Mouse (Mus musculus): ENCODE data around the gene Slc4a5. TPM values are rescaled to one million over a fixed set of nuclear protein-coding genes. Genes with fewer than 3 reads are reported as not detected.
A peak's percentile ranks its signal among the peaks of the same experiment; 100 is the strongest.

The Slc4a5 gene
- polyA plus RNA-seq, 1 experiment from 2014 or later, result 0.79 TPM

GRCm38 (mm10) chr6:83197345-83198004 is 22.2 kb upstream of the Slc4a5 start:
- Histone ChIP-seq H3K9me3 (replicated peaks) (no peaks in the 10 kb centered on the region), H3K4me3 (no peak overlapping the region), H3K27me3 (ENCODE audit: low read depth, poor library complexity, severe bottlenecking) (no peaks in the 10 kb centered on the region), H3K27ac (replicated peaks) (no peak overlapping the region), H3K36me3 (peaks cover 87% of the 10 kb centered on the region), H3K4me1 (peaks cover 10% of the 10 kb centered on the region)
- no peak for DNase-seq (ENCODE audit: low spot score)
- 47% methylated on average over 15 of the region's 15 CpGs for WGBS

DNA sequence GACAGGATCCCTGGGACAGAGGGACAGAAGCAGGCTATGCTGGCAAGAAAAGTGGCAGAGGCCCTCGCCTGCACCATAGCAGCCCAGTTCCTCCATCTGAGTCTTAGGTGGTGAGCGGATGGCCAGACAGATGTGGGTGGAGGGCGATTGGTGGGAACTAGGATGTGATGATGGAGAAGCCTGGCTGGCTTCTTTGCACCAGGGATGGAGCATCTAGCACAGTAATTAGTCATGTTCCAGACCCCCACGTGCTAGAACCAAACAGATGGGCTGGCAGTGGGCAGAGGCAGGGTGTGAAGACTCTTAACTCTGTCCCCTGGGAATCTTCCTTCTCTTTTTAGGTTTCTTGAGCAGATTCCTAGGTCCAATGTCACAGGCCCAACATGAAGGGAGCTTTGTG is 16.3 kb upstream of the Slc4a5 start:
- H3K4me3 ChIP-seq, result no peak overlapping the region
- DNase-seq (ENCODE audit: low spot score), result no peak
- no peak overlapping the region for H3K27ac ChIP-seq (replicated peaks)
- no peaks in the 10 kb centered on the region for H3K4me1 ChIP-seq
- H3K27me3 ChIP-seq (ENCODE audit: low read depth, poor library complexity, severe bottlenecking), result no peaks in the 10 kb centered on the region
- peaks cover 28% of the 10 kb centered on the region for H3K36me3 ChIP-seq
- no peaks in the 10 kb centered on the region for H3K9me3 ChIP-seq (replicated peaks)
- WGBS, result 87% methylated on average over 4 of the region's 4 CpGs

GRCm38 (mm10) chr6:83205851-83206250 is 13.8 kb upstream of the Slc4a5 start:
- WGBS, result 91% methylated on average over 3 of the region's 3 CpGs
- H3K27me3 ChIP-seq (ENCODE audit: low read depth, poor library complexity, severe bottlenecking), result no peaks in the 10 kb centered on the region
- no peaks in the 10 kb centered on the region for H3K9me3 ChIP-seq (replicated peaks)
- H3K36me3 ChIP-seq, result peaks cover 4% of the 10 kb centered on the region
- no peak overlapping the region for H3K27ac ChIP-seq (replicated peaks)
- no peak for DNase-seq (ENCODE audit: low spot score)
- no peaks in the 10 kb centered on the region for H3K4me1 ChIP-seq
- H3K4me3 ChIP-seq, result no peak overlapping the region

DNA sequence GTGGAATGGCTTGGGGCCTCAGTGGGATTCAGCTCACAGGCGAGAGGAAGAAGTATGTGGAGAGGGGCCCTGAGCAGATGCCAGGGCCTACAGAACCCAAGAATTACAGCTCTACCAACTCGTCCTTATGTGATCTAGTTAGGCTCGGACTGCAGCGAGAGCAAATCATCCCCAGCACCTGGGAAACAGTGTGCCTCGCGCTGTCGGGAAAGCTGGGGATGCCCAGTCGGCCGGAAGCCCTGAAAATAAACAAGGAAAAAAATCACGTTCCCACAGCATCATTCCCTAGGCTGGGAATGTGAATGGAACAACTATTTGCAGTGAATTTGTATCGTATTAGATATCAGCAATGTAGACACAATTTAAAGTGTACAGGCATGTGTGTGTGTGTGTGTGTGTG is 13.3 kb upstream of the Slc4a5 start:
- peaks cover 2% of the 10 kb centered on the region; the same call in 1 of the 2 replicates for H3K4me1 ChIP-seq
- no peak overlapping the region for H3K27ac ChIP-seq (replicated peaks)
- no peaks in the 10 kb centered on the region for H3K27me3 ChIP-seq (ENCODE audit: low read depth, poor library complexity, severe bottlenecking)
- no peak overlapping the region for H3K4me3 ChIP-seq
- no peak for DNase-seq (ENCODE audit: low spot score)
- no peaks in the 10 kb centered on the region for H3K9me3 ChIP-seq (replicated peaks)
- no peaks in the 10 kb centered on the region for H3K36me3 ChIP-seq
- 86% methylated on average over 11 of the region's 11 CpGs for WGBS

DNA sequence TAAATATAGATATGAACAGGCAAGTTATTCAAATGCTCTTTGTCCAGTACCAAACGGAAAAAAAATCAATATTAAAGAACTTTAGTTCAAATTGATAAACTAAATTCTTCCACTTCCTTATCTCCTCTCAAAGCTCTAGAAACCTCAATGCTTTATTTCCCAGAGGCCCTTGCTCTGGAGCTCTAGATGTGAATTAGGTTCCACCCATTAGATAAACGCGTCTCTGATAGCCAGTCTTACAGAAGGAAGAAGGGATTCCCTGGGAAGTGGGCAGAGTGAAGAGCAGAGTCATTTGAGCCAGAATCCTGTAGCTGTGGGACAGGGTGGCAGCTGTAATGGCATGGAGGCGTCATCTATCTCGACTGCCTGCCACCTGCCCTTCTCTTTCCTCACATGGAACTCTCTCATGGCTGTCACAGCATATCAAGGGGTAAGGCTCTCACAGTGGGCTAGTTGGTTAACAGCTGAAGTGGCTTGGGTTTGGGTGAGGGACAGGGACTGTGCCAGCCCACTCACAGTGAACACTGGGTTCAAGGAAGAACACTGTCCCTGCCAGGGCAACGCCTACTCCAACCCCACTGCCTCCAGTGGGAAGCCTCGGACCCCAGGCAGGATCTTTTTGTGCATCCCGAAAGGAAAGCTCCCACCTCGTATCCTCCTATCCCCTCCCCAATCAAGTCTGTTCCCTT is 12.1 kb upstream of the Slc4a5 start:
- Histone ChIP-seq H3K4me3 (no peak overlapping the region), H3K27me3 (ENCODE audit: low read depth, poor library complexity, severe bottlenecking) (no peaks in the 10 kb centered on the region), H3K27ac (replicated peaks) (no peak overlapping the region), H3K36me3 (no peaks in the 10 kb centered on the region), H3K9me3 (replicated peaks) (no peaks in the 10 kb centered on the region), H3K4me1 (peaks cover 10% of the 10 kb centered on the region)
- DNase-seq (ENCODE audit: low spot score), result no peak
- 84% methylated on average over 9 of the region's 9 CpGs for WGBS

- 87% methylated on average over 2 of the region's 2 CpGs for WGBS
- Histone ChIP-seq H3K4me1 (peaks cover 15% of the 10 kb centered on the region), H3K27ac (replicated peaks) (no peak overlapping the region), H3K27me3 (ENCODE audit: low read depth, poor library complexity, severe bottlenecking) (no peaks in the 10 kb centered on the region), H3K9me3 (replicated peaks) (no peaks in the 10 kb centered on the region), H3K4me3 (no peak overlapping the region), H3K36me3 (no peaks in the 10 kb centered on the region)
- DNase-seq (ENCODE audit: low spot score), result no peak
Measured at GRCm38 (mm10) chr6:83208050-83208400, 11.6 kb upstream of the Slc4a5 start.

- WGBS, result 75% methylated on average over 2 of the region's 2 CpGs
- no peak overlapping the region for H3K4me3 ChIP-seq
- peak overlapping the region; percentile 42; the same call in 1 of the 2 replicates for H3K27ac ChIP-seq (replicated peaks)
- DNase-seq (ENCODE audit: low spot score), result no peak
- no peaks in the 10 kb centered on the region for H3K36me3 ChIP-seq
- peaks cover 20% of the 10 kb centered on the region for H3K4me1 ChIP-seq
- H3K27me3 ChIP-seq (ENCODE audit: low read depth, poor library complexity, severe bottlenecking), result no peaks in the 10 kb centered on the region
- no peaks in the 10 kb centered on the region for H3K9me3 ChIP-seq (replicated peaks)
Measured at GRCm38 (mm10) chr6:83210495-83210894, 9.1 kb upstream of the Slc4a5 start.

- H3K27me3 ChIP-seq (ENCODE audit: low read depth, poor library complexity, severe bottlenecking), result no peaks in the 10 kb centered on the region
- H3K4me1 ChIP-seq, result peaks cover 21% of the 10 kb centered on the region
- no peaks in the 10 kb centered on the region for H3K9me3 ChIP-seq (replicated peaks)
- H3K4me3 ChIP-seq, result no peak overlapping the region
- no peak for DNase-seq (ENCODE audit: low spot score)
- H3K27ac ChIP-seq (replicated peaks), result peak overlapping the region; percentile 49
- H3K36me3 ChIP-seq, result no peaks in the 10 kb centered on the region
- 34% methylated on average over 5 of the region's 5 CpGs for WGBS
Measured at GRCm38 (mm10) chr6:83211526-83211925, 8.1 kb upstream of the Slc4a5 start.

- Histone ChIP-seq H3K27me3 (ENCODE audit: low read depth, poor library complexity, severe bottlenecking) (no peaks in the 10 kb centered on the region), H3K36me3 (no peaks in the 10 kb centered on the region), H3K4me1 (peaks cover 21% of the 10 kb centered on the region), H3K4me3 (no peak overlapping the region), H3K9me3 (replicated peaks) (no peaks in the 10 kb centered on the region), H3K27ac (replicated peaks) (peak overlapping the region; percentile 9; the same call in 1 of the 2 replicates)
- DNase-seq (ENCODE audit: low spot score), result peak; percentile 78
- WGBS, result 19% methylated on average over 7 of the region's 7 CpGs
Measured at GRCm38 (mm10) chr6:83215002-83215666, 4.5 kb upstream of the Slc4a5 start.

DNA sequence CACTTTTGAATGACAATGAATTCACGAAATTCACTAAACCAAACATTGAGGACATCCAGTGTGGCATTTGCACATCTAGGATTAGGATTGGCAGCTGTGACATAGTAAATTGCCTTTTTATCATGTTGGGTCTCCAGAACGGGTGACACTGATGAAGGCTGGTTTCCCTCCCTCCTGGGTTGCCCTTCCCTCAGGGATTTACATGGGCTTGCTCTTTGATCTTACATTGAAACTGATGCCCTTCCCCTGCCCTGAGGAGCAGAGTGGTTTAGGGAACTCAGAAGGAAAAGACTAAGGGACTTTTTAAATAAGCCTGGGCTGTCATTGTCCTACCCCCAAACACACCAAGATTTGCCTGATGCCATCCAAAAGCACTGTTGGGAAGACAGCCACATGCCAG is 11.9 kb downstream of the Slc4a5 start:
- H3K9me3 ChIP-seq (replicated peaks), result no peaks in the 10 kb centered on the region
- peaks cover 21% of the 10 kb centered on the region for H3K4me1 ChIP-seq
- WGBS, result 47% methylated on average over 2 of the region's 2 CpGs
- no peak overlapping the region for H3K27ac ChIP-seq (replicated peaks)
- H3K4me3 ChIP-seq, result no peak overlapping the region
- H3K36me3 ChIP-seq, result no peaks in the 10 kb centered on the region
- no peak for DNase-seq (ENCODE audit: low spot score)
- H3K27me3 ChIP-seq (ENCODE audit: low read depth, poor library complexity, severe bottlenecking), result peaks cover 68% of the 10 kb centered on the region

DNA sequence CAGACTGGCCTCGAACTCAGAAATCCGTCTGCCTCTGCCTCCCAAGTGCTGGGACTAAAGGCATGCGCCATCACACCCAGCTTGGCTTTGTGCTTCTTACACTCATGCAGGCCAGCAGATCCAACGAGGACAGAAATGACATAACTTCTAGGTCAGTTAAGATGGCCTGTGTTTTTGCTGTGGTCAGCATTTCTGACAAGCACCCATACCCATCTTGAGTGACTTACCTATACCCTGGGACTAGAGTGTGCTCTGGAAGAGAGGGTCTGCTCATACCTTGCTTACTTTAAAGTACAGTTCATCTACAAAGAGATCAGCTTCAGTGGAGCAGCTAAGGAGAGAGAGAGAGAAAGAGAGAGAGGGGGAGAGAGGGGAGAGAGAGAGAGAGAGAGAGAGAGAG is 13.7 kb downstream of the Slc4a5 start:
- peaks cover 86% of the 10 kb centered on the region for H3K27me3 ChIP-seq (ENCODE audit: low read depth, poor library complexity, severe bottlenecking)
- peaks cover 33% of the 10 kb centered on the region for H3K4me1 ChIP-seq
- DNase-seq (ENCODE audit: low spot score), result no peak
- H3K36me3 ChIP-seq, result no peaks in the 10 kb centered on the region
- H3K27ac ChIP-seq (replicated peaks), result 0 out of 2 replicates have a peak overlapping the region, but pooled peaks have one; percentile 58
- H3K9me3 ChIP-seq (replicated peaks), result no peaks in the 10 kb centered on the region
- H3K4me3 ChIP-seq, result no peak overlapping the region
- 73% methylated on average over 4 of the region's 4 CpGs for WGBS

DNA sequence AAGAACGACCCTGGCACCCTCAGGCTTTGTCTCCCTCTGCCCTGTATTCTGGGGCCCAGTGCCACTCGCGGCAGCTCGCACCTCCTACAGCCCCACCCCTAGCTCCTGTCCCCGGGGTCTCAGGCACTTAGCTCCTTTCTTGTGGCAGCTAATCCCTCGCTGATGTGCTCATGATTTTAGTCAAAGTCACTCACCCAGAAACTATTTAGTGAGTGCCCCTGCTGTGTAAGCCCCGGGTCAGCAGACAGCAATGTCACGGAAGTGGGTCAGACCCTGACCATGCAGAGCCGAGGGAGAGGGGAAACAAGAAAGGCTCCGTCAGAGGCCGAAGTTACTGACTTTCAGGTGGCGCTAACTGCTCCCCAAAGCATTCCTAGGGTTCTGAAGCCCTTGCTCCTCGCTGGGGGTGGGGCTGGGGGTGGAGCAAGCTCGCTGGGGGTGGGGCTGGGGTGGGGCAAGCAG is 14.7 kb downstream of the Slc4a5 start:
- Histone ChIP-seq H3K27ac (replicated peaks) (peak overlapping the region; percentile 58), H3K4me3 (peak overlapping the region; percentile 42), H3K9me3 (replicated peaks) (no peaks in the 10 kb centered on the region), H3K4me1 (peaks cover 33% of the 10 kb centered on the region), H3K27me3 (ENCODE audit: low read depth, poor library complexity, severe bottlenecking) (peaks cover 95% of the 10 kb centered on the region), H3K36me3 (no peaks in the 10 kb centered on the region)
- WGBS, result 1% methylated on average over 14 of the region's 14 CpGs
- DNase-seq (ENCODE audit: low spot score), result peak; percentile 64

DNA sequence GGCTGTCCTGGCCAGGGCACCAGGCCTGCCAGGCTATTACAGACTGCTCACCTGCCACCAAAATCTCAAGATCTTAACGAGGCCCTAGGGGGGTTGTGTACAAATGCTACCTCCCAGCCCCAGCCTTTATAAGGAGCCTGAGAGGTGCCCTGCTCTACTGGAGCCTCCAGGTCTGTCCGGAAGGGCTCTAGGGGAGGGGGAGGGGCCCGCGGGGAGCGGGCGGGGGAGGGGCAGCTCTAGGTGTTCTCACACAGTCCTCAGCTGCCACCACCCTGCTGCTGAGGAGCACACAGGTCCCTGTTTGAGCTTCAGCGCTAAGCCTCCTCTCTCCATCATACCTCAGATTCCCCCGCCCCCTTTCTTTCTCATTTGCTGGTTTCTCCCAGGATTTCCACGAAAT is 17.5 kb downstream of the Slc4a5 start:
- DNase-seq (ENCODE audit: low spot score), result no peak
- peaks cover 33% of the 10 kb centered on the region for H3K4me1 ChIP-seq
- 3% methylated on average over 9 of the region's 9 CpGs for WGBS
- H3K27me3 ChIP-seq (ENCODE audit: low read depth, poor library complexity, severe bottlenecking), result peaks cover 100% of the 10 kb centered on the region
- peak overlapping the region; percentile 36 for H3K4me3 ChIP-seq
- peak overlapping the region; percentile 52; the same call in 1 of the 2 replicates for H3K27ac ChIP-seq (replicated peaks)
- no peaks in the 10 kb centered on the region for H3K36me3 ChIP-seq
- no peaks in the 10 kb centered on the region for H3K9me3 ChIP-seq (replicated peaks)

Data from midbrain, embryonic 10.5 days (tissue).